Mouse (Mus musculus) erythroblast, embryonic 14.5 days (primary cell): ENCODE measurements around the gene Pfkfb4. TPM values are rescaled to one million over a fixed set of nuclear protein-coding genes. Genes with fewer than 3 reads are reported as not detected.

ENCODE experiments used
- H3K27me3 ChIP-seq: 2 replicates; pipeline ENCODE4 v1.6.1; 2012; ENCODE audit warnings: inconsistent platforms; ENCODE audit not compliant: control insufficient read depth
- H3K36me3 ChIP-seq: 2 replicates; pipeline ENCODE4 v1.6.1; 2012; ENCODE audit warnings: mild to moderate bottlenecking, inconsistent platforms; ENCODE audit not compliant: control insufficient read depth
- H3K4me1 ChIP-seq: 2 replicates; pipeline ENCODE4 v1.6.1; 2012; ENCODE audit warnings: inconsistent platforms; ENCODE audit not compliant: control insufficient read depth
- H3K4me3 ChIP-seq: replicated peaks from 2 replicates; pipeline ENCODE3; 2012; ENCODE audit warnings: moderate library complexity, mild to moderate bottlenecking, inconsistent platforms
- H3K9me3 ChIP-seq: 2 replicates; pipeline ENCODE4 v1.6.1; 2012; ENCODE audit warnings: low read length, inconsistent platforms, mixed read lengths; ENCODE audit not compliant: control insufficient read depth
- GATA1 ChIP-seq: IDR thresholded peaks from 2 replicates; pipeline ENCODE4 v1.6.1; 2012; ENCODE audit warnings: low read length, inconsistent platforms, mixed read lengths
- TAL1 ChIP-seq: IDR thresholded peaks from 3 replicates; pipeline ENCODE4 v1.6.1; 2012; ENCODE audit warnings: low read length, inconsistent platforms, mixed read lengths
- polyA plus RNA-seq: library from polyadenylated mRNA; stranded (reverse); fragments of >175 nt; gene quantifications from 2 replicates; pipeline ENCODE4 v1.2.3, GENCODE M21; 2012

Gene Pfkfb4
- polyA plus RNA-seq, 1 experiment: 0.05 TPM

DNA sequence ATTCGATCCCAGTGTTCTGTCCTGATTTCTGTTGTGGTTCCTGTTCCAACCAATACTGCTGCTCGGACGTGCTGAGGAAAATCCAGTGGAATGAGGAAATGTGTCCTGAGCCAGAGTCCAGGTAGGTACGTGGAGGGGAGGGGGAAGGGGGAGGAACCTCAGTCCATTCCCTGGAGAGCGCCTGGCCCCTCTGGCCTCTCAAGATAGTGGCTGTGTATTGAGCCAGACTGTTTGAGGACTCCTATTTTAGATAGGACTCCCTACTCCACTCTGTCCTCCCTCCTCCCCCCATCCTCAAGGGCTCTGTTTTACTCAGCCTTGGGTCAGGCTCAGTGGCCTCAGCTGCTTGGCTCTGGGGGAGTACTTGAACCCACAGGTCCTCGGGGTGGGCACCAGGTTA, 49.3 kb downstream of the Pfkfb4 start:
- TF ChIP-seq TAL1: no peak
- TF ChIP-seq GATA1: no peak
- H3K36me3 ChIP-seq: no peaks in the 10 kb centered on the region

DNA sequence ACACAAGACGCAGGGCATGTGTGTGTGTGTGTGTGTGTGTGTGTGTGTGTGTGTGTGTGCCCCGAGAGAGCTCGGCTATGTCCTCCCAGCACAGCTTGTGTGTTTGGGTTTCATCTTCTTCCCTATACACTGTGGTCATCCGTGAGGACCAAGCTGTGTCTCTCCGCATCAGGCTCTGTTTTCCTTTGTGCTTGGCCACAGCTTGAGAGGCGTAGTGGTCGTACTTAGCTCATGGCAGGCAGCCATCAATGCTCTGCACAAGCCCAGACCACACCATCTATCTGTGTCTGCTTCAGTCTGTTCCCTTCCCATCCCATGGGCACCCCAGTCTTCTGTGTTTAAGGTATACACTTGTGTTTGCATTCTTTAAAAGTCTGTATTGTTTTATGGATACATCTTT, 49.8 kb downstream of the Pfkfb4 start:
- no peak for TF ChIP-seq GATA1
- no peak for TF ChIP-seq TAL1

More for the DNA sequence above, 49.3 kb downstream of the Pfkfb4 start:
- H3K4me3 ChIP-seq: no peak overlapping the region
- H3K4me1 ChIP-seq: peaks cover 14% of the 10 kb centered on the region
- peaks cover 22% of the 10 kb centered on the region for H3K27me3 ChIP-seq
- no peaks in the 10 kb centered on the region for H3K9me3 ChIP-seq

DNA sequence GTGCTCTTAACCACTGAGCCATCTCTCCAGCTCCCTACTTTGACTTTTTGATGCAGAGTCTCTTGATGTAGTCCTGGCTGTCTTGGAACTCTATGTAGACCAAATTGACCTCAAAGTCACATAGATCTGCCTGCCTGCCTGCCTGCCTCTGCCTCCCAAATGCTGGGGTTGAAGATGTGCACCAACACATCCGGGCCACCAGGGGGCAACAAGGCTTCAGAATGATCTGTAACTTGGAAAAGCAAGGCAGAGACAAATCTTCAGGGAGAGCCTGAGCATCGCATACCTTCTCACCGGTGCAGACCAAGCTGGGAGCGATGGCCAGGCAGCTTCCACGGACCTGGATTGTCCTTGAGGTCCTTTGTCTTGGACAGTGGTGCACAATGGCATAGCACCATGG, 54.7 kb downstream of the Pfkfb4 start:
- no peaks in the 10 kb centered on the region for H3K36me3 ChIP-seq
- no peaks in the 10 kb centered on the region for H3K9me3 ChIP-seq
- H3K4me1 ChIP-seq: peaks cover 9% of the 10 kb centered on the region
- TF ChIP-seq GATA1 (no peak), TAL1 (no peak)
- H3K4me3 ChIP-seq: no peak overlapping the region
- H3K27me3 ChIP-seq: no peaks in the 10 kb centered on the region

More for the DNA sequence above, 49.8 kb downstream of the Pfkfb4 start:
- Histone ChIP-seq H3K27me3 (peaks cover 22% of the 10 kb centered on the region), H3K36me3 (no peaks in the 10 kb centered on the region), H3K9me3 (no peaks in the 10 kb centered on the region), H3K4me1 (peaks cover 15% of the 10 kb centered on the region), H3K4me3 (no peak overlapping the region)

DNA sequence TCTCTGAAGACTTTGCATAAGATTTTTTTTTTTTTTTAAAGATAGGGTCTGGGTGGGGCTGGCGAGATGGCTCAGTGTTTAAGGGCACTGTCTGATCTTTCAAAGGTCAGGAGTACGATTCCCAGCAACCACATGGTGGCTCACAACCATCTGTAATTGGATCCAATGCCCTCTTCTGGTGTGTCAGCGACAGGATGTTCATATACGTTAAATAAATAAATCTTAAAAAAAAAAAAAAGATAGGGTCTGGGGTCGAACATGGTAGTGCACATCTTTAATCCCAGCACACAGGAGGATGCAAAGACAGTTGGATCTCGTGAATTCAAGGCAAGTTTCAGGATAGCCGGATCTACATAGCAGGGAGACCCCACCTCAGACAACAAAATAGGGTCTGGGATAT, 57.7 kb downstream of the Pfkfb4 start:
- H3K27me3 ChIP-seq: no peaks in the 10 kb centered on the region
- H3K4me1 ChIP-seq: peaks cover 10% of the 10 kb centered on the region
- no peaks in the 10 kb centered on the region for H3K9me3 ChIP-seq
- TF ChIP-seq TAL1 (no peak), GATA1 (no peak)
- no peaks in the 10 kb centered on the region for H3K36me3 ChIP-seq
- H3K4me3 ChIP-seq: no peak overlapping the region

DNA sequence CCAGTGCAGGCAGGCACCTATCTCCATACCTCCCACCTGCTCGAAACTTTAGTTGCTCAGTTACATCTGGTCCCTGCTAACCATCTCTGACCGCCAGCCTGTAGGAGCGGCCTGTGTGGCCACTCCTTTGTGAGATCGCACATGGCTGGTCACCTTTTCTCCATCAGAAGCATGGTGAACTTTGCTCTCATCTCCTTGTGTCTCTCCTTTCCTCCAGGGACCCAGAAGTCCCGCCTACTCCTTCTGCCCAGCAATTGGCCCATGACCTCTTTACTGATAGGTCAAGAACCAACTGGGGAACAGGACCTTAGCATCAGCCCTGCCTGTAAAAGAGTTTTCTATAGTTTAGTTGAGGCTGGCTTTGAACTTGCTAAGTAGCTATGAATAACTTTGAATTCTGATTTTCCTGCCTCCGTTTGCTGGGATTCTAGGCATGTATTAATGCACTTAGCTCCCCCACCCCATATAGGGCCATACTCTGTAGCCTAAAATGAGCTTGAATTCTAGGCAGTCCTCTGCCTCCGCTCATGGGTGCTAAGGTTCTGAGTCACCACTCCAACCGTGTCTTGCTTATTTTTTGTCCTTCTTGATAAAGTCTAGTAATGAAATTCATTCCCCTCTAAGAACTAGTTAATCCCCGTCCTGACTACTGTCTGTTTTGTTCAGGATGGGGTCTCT, 58.6 kb downstream of the Pfkfb4 start:
- Histone ChIP-seq H3K4me1 (peaks cover 18% of the 10 kb centered on the region), H3K4me3 (no peak overlapping the region), H3K9me3 (no peaks in the 10 kb centered on the region), H3K36me3 (no peaks in the 10 kb centered on the region), H3K27me3 (no peaks in the 10 kb centered on the region)
- TF ChIP-seq GATA1: no peak
- TF ChIP-seq TAL1: no peak

DNA sequence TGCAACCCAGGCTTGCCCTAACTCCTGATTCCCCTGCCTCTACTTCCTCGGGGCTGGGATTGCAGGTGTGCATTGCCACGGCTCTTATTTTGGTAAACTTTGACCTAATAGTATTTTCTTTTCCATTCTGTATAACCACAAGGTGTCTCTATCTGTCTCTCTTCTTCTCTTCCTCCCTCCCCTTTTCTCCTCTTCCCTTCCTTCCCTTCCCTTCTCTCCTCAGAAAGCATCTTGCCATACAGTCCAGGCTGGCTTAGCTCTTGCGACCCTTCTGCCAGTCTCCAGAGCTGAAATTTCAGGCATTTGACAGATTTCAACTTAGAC, 59.1 kb downstream of the Pfkfb4 start:
- TF ChIP-seq GATA1: no peak
- no peak for TF ChIP-seq TAL1
- Histone ChIP-seq H3K4me1 (peaks cover 23% of the 10 kb centered on the region), H3K9me3 (no peaks in the 10 kb centered on the region), H3K36me3 (no peaks in the 10 kb centered on the region), H3K27me3 (no peaks in the 10 kb centered on the region), H3K4me3 (no peak overlapping the region)

DNA sequence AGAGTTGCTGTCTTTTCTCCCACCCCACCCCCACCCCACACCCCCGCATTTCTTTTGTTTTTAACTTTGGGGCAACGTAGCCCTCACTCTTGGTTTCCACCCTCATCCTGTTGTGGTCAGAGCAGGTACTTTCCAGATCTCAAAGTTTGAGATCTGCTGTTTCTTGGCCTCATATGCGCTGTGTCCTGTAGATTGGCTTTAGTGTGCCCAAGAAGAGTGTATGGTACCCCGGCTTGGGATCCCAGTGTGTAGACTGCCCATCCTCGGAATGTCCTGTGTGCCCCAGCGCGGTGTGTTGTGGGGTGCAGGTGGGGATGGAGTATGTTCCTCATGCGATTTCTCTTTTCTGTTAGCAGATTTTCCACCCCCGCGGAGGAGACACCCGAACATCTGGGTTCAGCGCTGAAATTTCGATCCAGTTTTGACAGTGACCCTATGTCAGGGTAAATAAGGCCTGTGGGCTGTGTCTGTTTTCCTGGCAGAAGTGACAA, 59.5 kb downstream of the Pfkfb4 start:
- no peaks in the 10 kb centered on the region for H3K36me3 ChIP-seq

DNA sequence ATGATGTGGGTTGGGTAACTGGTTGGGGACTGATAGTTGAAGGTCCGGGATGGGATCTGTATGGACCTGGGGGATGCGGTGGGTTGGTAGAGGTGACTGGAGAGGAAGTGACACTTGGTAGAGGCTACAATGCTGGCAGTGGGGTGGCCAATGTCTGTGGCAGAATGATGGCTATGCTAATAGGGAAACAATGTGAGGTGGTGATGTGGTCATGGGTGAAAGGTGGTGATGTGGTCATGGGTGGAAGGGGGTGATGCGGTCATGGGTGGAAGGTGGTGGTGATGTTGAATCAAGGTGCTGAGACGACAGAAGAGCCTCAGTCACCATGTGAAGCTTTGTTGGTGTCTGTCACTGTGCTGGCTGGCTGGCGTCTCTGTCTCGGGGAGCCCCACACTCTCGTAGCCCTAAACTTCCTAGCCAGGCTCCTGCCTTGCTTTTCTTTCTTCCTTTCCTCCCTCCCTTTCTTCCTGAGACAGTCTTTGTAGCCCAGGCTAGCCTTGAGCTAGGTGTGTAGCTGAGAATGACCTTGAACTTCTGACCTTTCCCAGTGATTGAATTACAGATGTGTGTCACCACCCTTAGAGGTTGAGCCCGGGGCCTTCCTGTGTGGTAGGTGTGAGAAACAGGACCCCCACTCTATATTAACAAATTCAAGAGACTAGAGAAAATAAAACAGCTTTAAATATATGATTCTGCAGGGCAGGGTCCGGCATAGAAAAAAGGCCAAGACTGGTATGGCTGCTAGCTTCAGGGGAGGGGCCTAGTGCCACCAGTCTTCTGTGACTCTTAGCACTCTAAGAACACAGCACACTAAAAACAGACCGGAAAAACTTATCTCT, 60.3 kb downstream of the Pfkfb4 start:
- no peak overlapping the region for H3K4me3 ChIP-seq
- no peaks in the 10 kb centered on the region for H3K27me3 ChIP-seq
- H3K4me1 ChIP-seq: peaks cover 28% of the 10 kb centered on the region
- peaks cover 7% of the 10 kb centered on the region for H3K36me3 ChIP-seq
- TF ChIP-seq GATA1 (no peak), TAL1 (no peak)
- H3K9me3 ChIP-seq: no peaks in the 10 kb centered on the region

More for the DNA sequence above, 59.5 kb downstream of the Pfkfb4 start:
- Histone ChIP-seq H3K9me3 (no peaks in the 10 kb centered on the region), H3K4me3 (no peak overlapping the region), H3K27me3 (no peaks in the 10 kb centered on the region), H3K4me1 (peaks cover 27% of the 10 kb centered on the region)
- no peak for TF ChIP-seq GATA1
- no peak for TF ChIP-seq TAL1

DNA sequence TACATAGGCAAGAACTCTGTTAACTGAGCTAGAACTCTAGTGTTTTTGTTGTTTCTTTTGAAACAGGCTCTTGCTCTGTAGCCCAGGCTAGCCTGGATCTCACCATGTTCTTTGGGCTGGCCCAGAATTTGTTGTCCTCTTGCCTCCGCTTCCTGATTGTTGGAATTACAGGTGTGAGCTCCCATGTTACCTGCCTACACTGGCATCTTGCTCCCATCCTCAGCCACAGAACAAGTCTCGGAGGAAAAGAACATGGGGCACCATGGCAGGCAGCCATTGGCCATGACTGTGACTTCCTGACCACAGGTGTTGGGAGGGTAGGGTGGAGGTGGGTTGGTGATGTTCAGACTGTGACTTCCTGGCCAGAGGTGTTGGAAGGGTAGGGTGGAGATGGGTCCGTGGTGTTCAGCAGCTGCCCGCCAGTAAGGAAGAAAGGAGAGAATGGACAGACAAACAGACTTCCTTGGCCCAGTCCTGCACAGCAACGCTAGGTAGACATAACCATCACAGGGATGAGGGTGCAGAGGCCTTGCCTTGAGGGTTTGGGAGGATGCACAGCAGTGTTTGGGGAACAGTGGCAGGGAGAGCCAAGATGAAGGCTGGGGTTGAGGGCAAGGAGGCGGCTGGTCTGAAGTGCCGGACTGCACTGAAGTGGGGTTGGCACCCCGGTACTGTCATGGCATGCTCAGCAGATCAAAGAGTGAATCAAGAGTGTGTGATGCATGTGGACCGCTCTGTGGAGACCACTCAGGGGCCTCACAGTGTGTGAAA, 61.1 kb downstream of the Pfkfb4 start:
- no peaks in the 10 kb centered on the region for H3K9me3 ChIP-seq
- peaks cover 31% of the 10 kb centered on the region for H3K4me1 ChIP-seq
- H3K27me3 ChIP-seq: no peaks in the 10 kb centered on the region
- peaks cover 15% of the 10 kb centered on the region for H3K36me3 ChIP-seq
- H3K4me3 ChIP-seq: no peak overlapping the region
- no peak for TF ChIP-seq GATA1
- no peak for TF ChIP-seq TAL1
